Mouse (Mus musculus): Measurements from ENCODE around the gene Hspa1a. TPM values are rescaled to one million over a fixed set of nuclear protein-coding genes. Genes with fewer than 3 reads are reported as not detected.
"Not testable (repeated sequence)": the region's sequence is repeated elsewhere in the genome, so short reads cannot be mapped to it uniquely, and the experiment has no call there.

Hspa1a gene
- polyA plus RNA-seq, 1 experiment = 12.9 TPM

DNA sequence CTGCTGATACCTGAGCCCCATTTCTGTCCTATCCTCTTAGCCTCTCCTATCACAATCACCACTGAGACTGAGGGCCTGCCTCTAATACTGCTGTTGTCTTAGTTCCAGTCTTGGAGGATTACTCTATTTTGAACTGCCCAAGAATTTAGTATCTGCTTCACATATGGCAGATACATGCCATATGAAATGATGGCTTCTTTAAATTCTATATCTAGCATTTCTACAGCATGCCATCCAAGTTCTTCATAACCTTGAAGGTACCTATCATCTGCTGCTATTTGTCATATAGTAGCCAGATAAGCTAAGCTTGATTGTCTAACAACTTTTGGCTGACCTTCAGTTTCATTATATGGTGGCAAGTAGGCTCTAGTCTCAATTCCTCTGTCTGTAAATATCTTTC lies 22.8 kb upstream of the Hspa1a start:
- TF ChIP-seq CTCF (IDR thresholded peaks at IDR 0.05; ENCODE audit: insufficient read depth, low read length) = no peak
- no peak for TF ChIP-seq POLR2A (IDR thresholded peaks at IDR 0.05; ENCODE audit: borderline replicate concordance, extremely low read depth, low read depth, low read length)
- Histone ChIP-seq H3K4me1 (ENCODE audit: control insufficient read depth, insufficient read depth, low read length) (no peaks in the 10 kb centered on the region; the same call in 1 of the 2 replicates), H3K4me3 (replicated peaks; ENCODE audit: extremely low read depth, low read depth, low read length) (no peak overlapping the region)
- DNase-seq = no peak

DNA sequence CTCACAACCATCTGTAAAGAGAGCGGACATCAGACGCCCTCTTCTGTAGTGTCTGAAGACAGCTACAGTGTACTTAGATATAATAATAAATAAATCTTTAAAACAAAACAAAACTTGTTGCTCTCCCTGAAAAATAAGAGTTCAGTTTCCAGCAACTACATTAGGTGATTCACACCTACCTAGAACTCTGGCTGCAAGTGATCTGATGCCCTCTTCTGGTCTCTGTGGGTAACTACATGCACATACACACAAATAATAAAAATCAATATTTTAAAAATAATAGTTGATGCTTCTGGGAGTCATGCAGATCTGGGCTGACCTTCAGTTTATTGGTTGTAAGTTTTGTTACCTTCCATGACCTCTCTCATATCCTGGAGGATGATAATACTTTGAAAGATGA lies 12.3 kb upstream of the Hspa1a start:
- no peak for DNase-seq
- 67% methylated on average over 2 of the region's 2 CpGs for WGBS
- Histone ChIP-seq H3K4me1 (ENCODE audit: control insufficient read depth, insufficient read depth, low read length) (peaks cover 2% of the 10 kb centered on the region), H3K4me3 (replicated peaks; ENCODE audit: extremely low read depth, low read depth, low read length) (no peak overlapping the region)
- 0 out of 2 replicates have a peak, but pooled peaks have one; percentile 15 for TF ChIP-seq CTCF (IDR thresholded peaks at IDR 0.05; ENCODE audit: insufficient read depth, low read length)
- no peak for TF ChIP-seq POLR2A (IDR thresholded peaks at IDR 0.05; ENCODE audit: borderline replicate concordance, extremely low read depth, low read depth, low read length)

DNA sequence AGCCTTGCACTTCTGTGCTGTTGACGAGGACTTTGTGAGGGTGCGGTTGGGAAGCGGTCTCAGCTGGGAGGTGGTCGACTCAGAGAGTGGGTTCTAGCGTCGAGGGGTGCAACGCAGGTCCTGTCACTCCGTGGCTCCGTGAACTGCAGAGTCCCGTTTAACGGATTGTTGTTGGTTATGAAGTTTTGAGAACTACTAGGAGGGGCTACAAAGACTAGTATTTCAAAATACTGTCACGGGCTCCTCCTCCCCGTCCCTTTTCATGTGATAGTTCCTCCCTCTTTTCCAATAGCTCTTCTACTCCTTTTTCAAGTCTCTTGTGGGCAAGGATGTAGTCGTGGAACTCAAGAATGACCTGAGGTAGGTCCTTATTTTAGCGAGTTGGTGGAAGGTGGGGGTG lies 10.4 kb upstream of the Hspa1a start:
- peaks cover 2% of the 10 kb centered on the region for H3K4me1 ChIP-seq (ENCODE audit: control insufficient read depth, insufficient read depth, low read length)
- no peak for DNase-seq
- WGBS = under 1% methylated on average over 15 of the region's 15 CpGs

DNA sequence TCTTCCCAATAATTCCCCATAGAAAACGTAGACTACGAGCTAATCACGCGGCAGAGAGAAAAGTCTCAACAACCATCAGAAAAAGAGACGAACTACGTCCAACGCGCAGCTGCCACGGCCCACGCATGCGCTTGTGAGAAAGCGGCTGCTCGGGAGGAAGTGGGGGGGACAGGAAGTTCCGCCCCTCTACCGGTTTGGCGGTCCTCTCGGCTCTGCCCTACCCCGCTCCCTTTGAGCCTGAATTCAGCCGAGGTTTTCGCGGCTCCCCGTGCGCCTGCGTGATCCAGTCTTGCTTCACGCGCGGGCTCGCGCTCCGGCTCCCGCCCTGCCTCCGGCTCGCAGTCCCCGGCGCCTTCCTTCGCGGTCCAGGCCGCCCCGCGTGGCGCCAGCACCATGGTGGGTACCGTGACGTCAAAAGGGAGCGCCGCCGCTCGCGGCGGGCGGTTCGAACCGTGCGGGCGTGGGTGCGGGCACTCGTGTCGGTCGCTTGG lies 9.8 kb upstream of the Hspa1a start, which contains the start of gene Lsm2:
TSS of gene Lsm2 (plus strand) at position 173 of the 491 bp plus-strand sequence.
- Histone ChIP-seq H3K4me3 (replicated peaks; ENCODE audit: extremely low read depth, low read depth, low read length) (peak within 1 kb of the TSS; percentile 88), H3K4me1 (ENCODE audit: control insufficient read depth, insufficient read depth, low read length) (peaks cover 2% of the 10 kb centered on the region)
- peak; percentile 94 for DNase-seq
- TF ChIP-seq POLR2A (IDR thresholded peaks at IDR 0.05; ENCODE audit: borderline replicate concordance, extremely low read depth, low read depth, low read length) = peak; percentile 98; the same call in 1 of the 2 replicates
- no peak for TF ChIP-seq CTCF (IDR thresholded peaks at IDR 0.05; ENCODE audit: insufficient read depth, low read length)
- WGBS = 1% methylated on average over 58 of the region's 58 CpGs

More for the DNA sequence above, 10.4 kb upstream of the Hspa1a start:
- no peak for TF ChIP-seq CTCF (IDR thresholded peaks at IDR 0.05; ENCODE audit: insufficient read depth, low read length)
- peak overlapping the region; percentile 88 for H3K4me3 ChIP-seq (replicated peaks; ENCODE audit: extremely low read depth, low read depth, low read length)

DNA sequence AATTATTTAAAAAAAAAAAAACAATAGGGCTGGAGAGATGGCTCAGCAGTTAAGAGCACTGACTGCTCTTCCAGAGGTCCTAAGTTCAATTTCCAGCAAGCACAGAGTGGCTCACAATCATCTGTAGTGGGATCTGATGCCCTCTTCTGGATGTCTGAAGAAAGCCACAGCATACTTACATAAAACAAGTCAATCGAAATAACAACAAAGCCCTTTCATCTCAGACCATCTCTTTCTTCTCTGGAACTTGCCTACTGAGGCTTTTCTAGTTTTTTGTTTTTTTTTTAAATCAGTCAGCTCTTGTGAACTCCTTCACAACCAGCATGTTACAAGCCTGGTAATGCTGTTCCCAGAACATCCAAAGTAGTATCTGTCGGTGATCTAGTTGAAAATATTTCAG lies 8.7 kb upstream of the Hspa1a start:
- WGBS = 6% methylated on average over 2 of the region's 2 CpGs
- DNase-seq = no peak
- TF ChIP-seq CTCF (IDR thresholded peaks at IDR 0.05; ENCODE audit: insufficient read depth, low read length) = peak; percentile 28; the same call in 1 of the 2 replicates
- TF ChIP-seq POLR2A (IDR thresholded peaks at IDR 0.05; ENCODE audit: borderline replicate concordance, extremely low read depth, low read depth, low read length) = no peak
- H3K4me3 ChIP-seq (replicated peaks; ENCODE audit: extremely low read depth, low read depth, low read length) = peak overlapping the region; percentile 19
- peaks cover 2% of the 10 kb centered on the region for H3K4me1 ChIP-seq (ENCODE audit: control insufficient read depth, insufficient read depth, low read length)

DNA sequence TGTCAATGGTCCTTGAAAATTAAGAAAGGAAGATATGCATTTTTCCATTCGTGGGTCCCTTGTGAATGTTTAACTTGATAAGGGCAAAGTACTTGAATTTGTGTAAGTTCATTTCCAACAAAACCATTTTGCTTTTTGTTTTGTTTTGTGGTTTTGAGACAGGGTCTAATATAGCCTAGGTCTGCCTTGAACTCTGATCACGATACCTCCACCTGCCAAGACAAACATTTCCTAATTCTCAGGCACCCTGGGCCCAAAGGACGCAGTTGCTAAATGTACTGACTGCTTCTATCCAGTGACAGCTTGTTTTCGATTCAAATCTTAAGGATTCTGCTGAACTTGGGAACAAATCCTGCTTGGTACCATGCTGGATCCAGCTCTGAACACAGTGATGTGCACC lies 7.7 kb upstream of the Hspa1a start:
- WGBS = 86% methylated on average over 4 of the region's 4 CpGs
- peaks cover 2% of the 10 kb centered on the region for H3K4me1 ChIP-seq (ENCODE audit: control insufficient read depth, insufficient read depth, low read length)
- DNase-seq = no peak
- no peak overlapping the region for H3K4me3 ChIP-seq (replicated peaks; ENCODE audit: extremely low read depth, low read depth, low read length)
- no peak for TF ChIP-seq POLR2A (IDR thresholded peaks at IDR 0.05; ENCODE audit: borderline replicate concordance, extremely low read depth, low read depth, low read length)
- no peak for TF ChIP-seq CTCF (IDR thresholded peaks at IDR 0.05; ENCODE audit: insufficient read depth, low read length)

DNA sequence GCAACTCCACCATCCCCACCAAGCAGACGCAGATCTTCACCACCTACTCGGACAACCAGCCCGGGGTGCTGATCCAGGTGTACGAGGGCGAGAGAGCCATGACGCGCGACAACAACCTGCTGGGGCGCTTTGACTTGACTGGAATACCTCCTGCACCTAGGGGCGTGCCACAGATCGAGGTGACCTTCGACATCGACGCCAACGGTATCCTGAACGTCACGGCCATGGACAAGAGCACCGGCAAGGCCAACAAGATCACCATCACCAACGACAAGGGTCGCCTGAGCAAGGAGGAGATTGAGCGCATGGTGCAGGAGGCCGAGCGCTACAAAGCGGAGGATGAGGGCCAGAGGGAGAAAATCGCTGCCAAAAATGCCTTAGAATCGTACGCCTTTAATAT lies 6.3 kb upstream of the Hspa1a start:
- Histone ChIP-seq H3K4me1 (ENCODE audit: control insufficient read depth, insufficient read depth, low read length) (peaks cover 2% of the 10 kb centered on the region), H3K4me3 (replicated peaks; ENCODE audit: extremely low read depth, low read depth, low read length) (no peak overlapping the region)
- no peak for DNase-seq
- WGBS = 86% methylated on average over 27 of the region's 27 CpGs
- no peak for TF ChIP-seq POLR2A (IDR thresholded peaks at IDR 0.05; ENCODE audit: borderline replicate concordance, extremely low read depth, low read depth, low read length)

DNA sequence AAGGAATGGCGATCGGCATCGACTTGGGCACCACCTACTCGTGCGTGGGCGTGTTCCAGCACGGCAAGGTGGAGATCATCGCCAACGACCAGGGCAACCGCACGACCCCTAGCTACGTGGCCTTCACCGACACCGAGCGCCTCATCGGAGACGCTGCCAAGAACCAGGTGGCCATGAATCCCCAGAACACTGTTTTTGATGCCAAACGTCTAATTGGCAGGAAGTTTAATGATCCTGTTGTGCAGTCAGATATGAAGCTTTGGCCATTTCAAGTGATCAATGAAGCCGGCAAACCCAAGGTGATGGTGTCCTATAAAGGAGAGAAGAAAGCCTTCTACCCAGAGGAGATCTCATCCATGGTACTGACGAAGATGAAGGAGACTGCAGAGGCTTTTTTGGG lies 5.0 kb upstream of the Hspa1a start:
- TF ChIP-seq CTCF (IDR thresholded peaks at IDR 0.05; ENCODE audit: insufficient read depth, low read length) (no peak), POLR2A (IDR thresholded peaks at IDR 0.05; ENCODE audit: borderline replicate concordance, extremely low read depth, low read depth, low read length) (no peak)
- Histone ChIP-seq H3K4me1 (ENCODE audit: control insufficient read depth, insufficient read depth, low read length) (peaks cover 5% of the 10 kb centered on the region), H3K4me3 (replicated peaks; ENCODE audit: extremely low read depth, low read depth, low read length) (no peak overlapping the region)
- DNase-seq = no peak
- 93% methylated on average over 20 of the region's 20 CpGs for WGBS

DNA sequence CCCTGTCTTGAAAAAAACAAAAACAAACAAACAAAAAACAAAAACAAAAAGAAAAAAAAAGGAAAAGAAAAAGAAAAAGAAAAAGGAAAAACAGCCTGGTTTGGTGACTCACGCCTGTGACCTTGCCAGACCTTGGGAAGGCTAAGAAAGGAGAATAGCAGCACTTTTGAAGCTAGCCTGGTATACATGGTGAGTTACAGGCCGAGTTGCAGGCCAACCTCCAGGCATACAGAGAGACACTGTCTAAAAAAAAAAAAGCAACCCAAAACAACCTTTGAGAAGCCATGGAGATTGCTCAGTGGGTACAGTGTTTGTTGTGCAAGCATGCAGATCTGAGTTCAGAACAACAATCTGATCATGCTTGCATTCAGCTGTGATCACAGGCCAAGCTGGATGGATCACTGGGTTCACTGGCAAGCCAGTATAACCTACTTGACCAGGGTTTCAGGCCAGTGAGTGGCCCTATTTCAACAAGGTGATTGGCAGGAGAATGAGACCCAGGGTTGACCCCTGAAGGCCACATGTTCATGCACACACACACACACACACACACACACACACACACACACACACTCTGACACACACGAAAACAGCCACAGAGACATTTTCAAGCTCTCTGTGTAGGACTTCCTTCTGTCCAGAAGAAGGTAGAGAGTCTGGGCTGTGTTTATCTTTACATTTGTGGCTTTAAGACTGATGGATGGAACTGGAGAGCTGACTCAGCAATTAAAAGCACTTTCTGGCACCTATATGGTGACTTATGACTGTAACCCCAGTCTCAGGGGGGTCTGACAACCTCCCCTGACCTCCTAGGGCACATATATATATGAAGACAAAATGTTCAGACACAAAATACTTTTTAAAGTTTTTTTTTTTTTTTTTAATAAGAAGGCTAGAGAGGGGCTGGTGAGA lies 3.9 kb upstream of the Hspa1a start:
- DNase-seq = no peak
- Histone ChIP-seq H3K4me1 (ENCODE audit: control insufficient read depth, insufficient read depth, low read length) (peaks cover 3% of the 10 kb centered on the region), H3K4me3 (replicated peaks; ENCODE audit: extremely low read depth, low read depth, low read length) (no peak overlapping the region)
- TF ChIP-seq CTCF (IDR thresholded peaks at IDR 0.05; ENCODE audit: insufficient read depth, low read length) (no peak), POLR2A (IDR thresholded peaks at IDR 0.05; ENCODE audit: borderline replicate concordance, extremely low read depth, low read depth, low read length) (no peak)
- 82% methylated on average over 3 of the region's 3 CpGs for WGBS

DNA sequence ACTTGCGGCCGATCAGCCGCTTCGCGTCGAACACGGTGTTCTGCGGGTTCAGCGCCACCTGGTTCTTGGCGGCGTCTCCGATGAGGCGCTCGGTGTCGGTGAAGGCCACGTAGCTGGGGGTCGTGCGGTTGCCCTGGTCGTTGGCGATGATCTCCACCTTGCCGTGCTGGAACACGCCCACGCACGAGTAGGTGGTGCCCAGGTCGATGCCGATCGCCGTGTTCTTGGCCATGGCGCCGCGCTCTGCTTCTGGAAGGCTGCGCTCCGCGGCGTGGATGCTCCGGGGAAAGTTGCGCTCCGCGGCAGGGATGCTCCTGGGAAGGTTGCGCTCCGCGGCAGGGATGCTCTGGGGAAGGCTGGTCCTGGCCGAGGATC lies 275 bp downstream of the Hspa1a start:
- WGBS = 1% methylated on average over 31 of the region's 43 CpGs
- peak overlapping the region; percentile 48 for H3K4me3 ChIP-seq (replicated peaks; ENCODE audit: extremely low read depth, low read depth, low read length)
- H3K4me1 ChIP-seq (ENCODE audit: control insufficient read depth, insufficient read depth, low read length); DNase-seq: not testable (repeated sequence)

DNA sequence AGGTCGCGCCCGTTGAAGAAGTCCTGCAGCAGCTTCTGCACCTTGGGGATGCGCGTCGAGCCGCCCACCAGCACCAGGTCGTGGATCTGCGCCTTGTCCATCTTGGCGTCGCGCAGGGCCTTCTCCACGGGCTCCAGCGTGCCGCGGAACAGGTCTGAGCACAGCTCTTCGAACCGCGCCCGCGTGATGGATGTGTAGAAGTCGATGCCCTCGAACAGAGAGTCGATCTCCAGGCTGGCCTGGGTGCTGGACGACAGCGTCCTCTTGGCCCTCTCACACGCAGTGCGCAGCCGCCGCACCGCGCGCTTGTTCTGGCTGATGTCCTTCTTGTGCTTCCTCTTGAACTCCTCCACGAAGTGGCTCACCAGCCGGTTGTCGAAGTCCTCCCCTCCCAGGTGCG lies 1.1 kb downstream of the Hspa1a start:
- not testable (repeated sequence) for DNase-seq; H3K4me1 ChIP-seq (ENCODE audit: control insufficient read depth, insufficient read depth, low read length); H3K4me3 ChIP-seq (replicated peaks; ENCODE audit: extremely low read depth, low read depth, low read length)
- 13% methylated on average over 21 of the region's 37 CpGs for WGBS

DNA sequence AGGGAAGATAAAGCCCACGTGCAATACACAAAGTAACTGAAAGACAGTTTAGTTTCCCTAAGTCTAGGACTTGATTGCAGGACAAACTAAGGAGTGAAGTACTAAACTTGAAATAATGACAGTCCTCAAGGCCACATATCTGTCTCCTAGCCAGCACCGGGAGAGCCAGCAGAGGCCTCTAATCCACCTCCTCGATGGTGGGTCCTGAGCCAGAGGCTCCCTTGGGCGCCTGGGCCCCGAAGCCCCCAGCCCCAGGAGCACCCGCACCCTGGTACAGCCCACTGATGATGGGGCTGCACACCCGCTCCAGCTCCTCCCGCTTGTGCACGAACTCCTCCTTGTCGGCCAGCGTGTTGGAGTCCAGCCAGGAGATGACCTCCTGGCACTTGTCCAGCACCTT lies 2.1 kb downstream of the Hspa1a start, which contains the start of gene Gm20481:
TSS of gene Gm20481 (plus strand) at position 91 of the 400 bp plus-strand sequence.
- WGBS = 54% methylated on average over 7 of the region's 11 CpGs
- H3K4me3 ChIP-seq (replicated peaks; ENCODE audit: extremely low read depth, low read depth, low read length); H3K4me1 ChIP-seq (ENCODE audit: control insufficient read depth, insufficient read depth, low read length); DNase-seq: not testable (repeated sequence)
